ENCODE assay signal across 10 mouse cellular contexts in genomic region chr6:143115505-143115904, GRCm38 (mm10). TPM values are rescaled to one million over a fixed set of nuclear protein-coding genes. Genes with fewer than 3 reads are reported as not detected.
DNase-seq lines count a peak whose midpoint lies in the region; ATAC-seq and TF ChIP-seq lines count a peak whose summit lies in the region.
"Had no signal": no experiment of that assay in that cellular context is flagged by ENCODE, and none has a peak within 500 bp of the region (broad histone marks: within the 10 kb centered on the region; RNA-seq: fewer than 3 reads in every experiment).

No protein-coding gene starts in this region.

- H3K9ac ChIP-seq in intestine, embryonic 15.5 days = no peak overlapping the region
- H3K9ac ChIP-seq: stomach, embryonic 15.5 days had no signal

- peak overlapping the region; percentile 51; the same call in 1 of the 2 replicates for H3K27ac ChIP-seq in intestine, embryonic 15.5 days
- H3K27ac ChIP-seq: hindbrain, postnatal 0 days had no signal

- 63% methylated on average over 5 of the region's 5 CpGs for WGBS in lung, adult 2 months
- 78% methylated on average over 5 of the region's 5 CpGs for whole genome bisulfite sequencing in intestine, embryonic 15.5 days

- H3K4me3 ChIP-seq in lung, adult 2 months (replicated peaks; ENCODE audit: extremely low read depth, low read depth, low read length) = no peak overlapping the region
- H3K4me3 ChIP-seq in intestine, embryonic 15.5 days (replicated peaks) = no peak overlapping the region
- H3K4me3 ChIP-seq: stomach, embryonic 15.5 days had no signal

- TF ChIP-seq POLR2A in lung, adult 2 months (IDR thresholded peaks at IDR 0.05; ENCODE audit: borderline replicate concordance, extremely low read depth, low read depth, low read length) = no peak

- no peaks in the 10 kb centered on the region for H3K27me3 ChIP-seq in intestine, embryonic 15.5 days (replicated peaks)
- H3K27me3 ChIP-seq: stomach, embryonic 15.5 days had no signal

- H3K9me3 ChIP-seq in intestine, embryonic 15.5 days = no peaks in the 10 kb centered on the region
- H3K9me3 ChIP-seq: stomach, embryonic 15.5 days had no signal

- H3K4me2 ChIP-seq in intestine, embryonic 15.5 days (replicated peaks) = no peak overlapping the region
- H3K4me2 ChIP-seq: stomach, embryonic 15.5 days had no signal

- H3K4me1 ChIP-seq in lung, adult 2 months (ENCODE audit: control insufficient read depth, insufficient read depth, low read length) = peaks cover 8% of the 10 kb centered on the region; the same call in 1 of the 2 replicates
- H3K4me1 ChIP-seq in intestine, embryonic 15.5 days (replicated peaks) = 0 out of 2 replicates have a peak, but pooled peaks cover 6% of the 10 kb centered on the region
- H3K4me1 ChIP-seq: stomach, embryonic 15.5 days had no signal

- H3K36me3 ChIP-seq in intestine, embryonic 15.5 days = no peaks in the 10 kb centered on the region
- H3K36me3 ChIP-seq: stomach, embryonic 15.5 days had no signal

- ATAC-seq in intestine, embryonic 15.5 days = peak; percentile 53
- ATAC-seq: hindbrain, postnatal 0 days had no signal

- DNase-seq in lung, postnatal 36 days = peak; percentile 10
- DNase-seq in lung, adult 2 months = no peak
- peak; percentile 27 for DNase-seq in MEL-GATA-1-ER (ENCODE audit: extremely low read depth, low read depth)
- DNase-seq in naive thymus-derived CD4-positive, alpha-beta T cell, adult 2 months (ENCODE audit: low read depth) = peak; percentile 82
- DNase-seq in spleen, postnatal 14 days (ENCODE audit: low spot score in 2 of 2) = no peak
- DNase-seq in left cerebral cortex, adult 8-10 months (ENCODE audit: low spot score in 2 of 2) = no peak
- DNase-seq: layer of hippocampus, postnatal 36 days had no signal

- no peak for TF ChIP-seq CTCF in lung, adult 2 months (IDR thresholded peaks at IDR 0.05; ENCODE audit: insufficient read depth, low read length)

RNA-seq across cellular contexts. Expression of gene C2cd5, which starts 15.6 kb away (rescaled TPM):
- 10.1 and 16.7 TPM in 2 replicates for polyA plus RNA-seq in lung, adult 2 months (2012; rRNA removed)
- 19.8 and 22.0 TPM in 2 replicates for polyA plus RNA-seq in intestine, embryonic 15.5 days (2015; fragmentation: Nextera tagmentation; extraction: Ambion mirVana)
- total RNA-seq in left cerebral cortex, adult 8-10 months (2022) = 10 to 100 TPM; 91.6 to 96.6 (median 95.4) TPM

RNA-seq across cellular contexts. Expression of gene Etnk1, which starts 51.5 kb away (rescaled TPM):
- polyA plus RNA-seq in lung, adult 2 months (2012; rRNA removed) = 25.9 and 38.7 TPM in 2 replicates
- polyA plus RNA-seq in intestine, embryonic 15.5 days (2015; fragmentation: Nextera tagmentation; extraction: Ambion mirVana) = 17.9 and 18.6 TPM in 2 replicates
- 100 to 1,000 TPM; 175 to 192 (median 181) TPM for total RNA-seq in left cerebral cortex, adult 8-10 months (2022)

Comparison
In these comparisons a context has a peak if more than half of its experiments do, and no peak if none do; other contexts are left out.
1. DNase-seq: peak in lung, postnatal 36 days (single experiment), MEL-GATA-1-ER (single experiment) and naive thymus-derived CD4-positive, alpha-beta T cell, adult 2 months (single experiment); none in lung, adult 2 months (single experiment), spleen, postnatal 14 days (0 of 2) and left cerebral cortex, adult 8-10 months (0 of 2).